Mouse (Mus musculus) bone marrow, adult 2 months (tissue): Measurements from ENCODE around the gene Ptpn22.

Experiments used
- CTCF ChIP-seq: fragments of 200-500 bp; IDR thresholded peaks from 2 replicates; pipeline ENCODE4 v1.5.1; 2011; ENCODE audit warnings: low read length, control low read depth; ENCODE audit not compliant: control insufficient read depth, insufficient read depth
- POLR2A ChIP-seq: fragments of 200-500 bp; IDR thresholded peaks from 2 replicates; pipeline ENCODE4 v1.6.1; 2011; ENCODE audit warnings: low read depth, mild to moderate bottlenecking, control low read depth, low read length, borderline replicate concordance; ENCODE audit not compliant: control insufficient read depth

DNA sequence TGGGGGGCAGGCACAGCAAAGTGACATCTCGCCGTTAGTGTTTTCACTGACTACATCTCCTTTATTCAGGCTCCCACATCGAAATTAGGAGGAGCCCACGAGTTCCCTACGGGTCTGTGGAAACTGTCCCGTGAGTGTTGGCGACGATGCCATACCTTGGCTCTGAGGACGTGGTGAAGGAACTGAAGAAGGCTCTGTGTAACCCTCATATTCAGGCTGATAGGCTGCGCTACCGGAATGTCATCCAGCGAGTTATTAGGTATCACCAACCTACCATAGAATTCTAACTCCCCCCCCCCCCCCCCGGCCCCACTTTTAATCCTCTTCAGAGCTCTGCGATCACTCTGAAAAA, 49.8 kb upstream of the Ptpn22 start:
- TF ChIP-seq CTCF, result no peak
- TF ChIP-seq POLR2A, result no peak
